Mouse (Mus musculus) left cerebral cortex, postnatal 14 days (tissue): ENCODE measurements around the gene Lpin2. TPM values are rescaled to one million over a fixed set of nuclear protein-coding genes. Genes with fewer than 3 reads are reported as not detected.

Experiments
- DNase-seq, 2 experiments: peaks; one replicate each; pipeline ENCODE4 v3.0.0; 2021 to 2022; ENCODE audit warnings: low spot score in 2 of 2, mixed read lengths in 1 of 2
- intact Hi-C: fragments of 180-260 bp; cut with DNase I; formaldehyde crosslinking; loops from one replicate; pipeline ENCODE4 v1.15.1; 2025
- long read RNA-seq, 2 experiments: library from polyadenylated mRNA; stranded (forward); transcript quantifications; one replicate each; pipeline ENCODE4 v2.0.0; 2021
- total RNA-seq, 2 experiments: library from RNA; stranded (reverse); gene quantifications; 2 replicates each; pipeline ENCODE4 v1.2.3; 2021

Gene Lpin2
- total RNA-seq = 10 to 100 TPM; 79.9 to 84.3 TPM
- long read RNA-seq, experiment 1, full-length matches to known transcripts = 1 of 32 reads
- long read RNA-seq, experiment 1, partial matches to known transcripts = 5 of 32 reads
- long read RNA-seq, experiment 1, other reads (novel, unspliced or antisense) = 26 of 32 reads
- long read RNA-seq, experiment 2, partial matches to known transcripts = 8 of 25 reads
- long read RNA-seq, experiment 2, other reads (novel, unspliced or antisense) = 17 of 25 reads

- intact Hi-C loops = loop anchor here (5.0 to 10.0 kb wide), 2 partner anchors 50 to 177 kb away; partner anchors contain the start of genes Myl12a and Myom1
- no peak for DNase-seq
Measured at GRCm38 (mm10) chr17:71182211-71182721, at the start of gene Lpin2. TSS of gene Lpin2 (plus strand) at chr17:71182560.

GRCm38 (mm10) chr17:71132856-71133439, 49.4 kb upstream of the Lpin2 start:
- DNase-seq = no peak
- intact Hi-C loops = loop anchor here (5.0 kb wide), 1 partner anchor 49 kb away; the partner anchor contains the start of gene Lpin2

- intact Hi-C loops = loop anchor here (5.0 kb wide), 1 partner anchor 48 kb away; the partner anchor contains the start of gene Lpin2
- DNase-seq = no peak
Measured at GRCm38 (mm10) chr17:71134441-71134955, 47.9 kb upstream of the Lpin2 start.

- intact Hi-C loops = no loop called here
- peak in 1 of 2 experiments; percentile 31 for DNase-seq
Measured at GRCm38 (mm10) chr17:71135108-71135507, 47.3 kb upstream of the Lpin2 start.

GRCm38 (mm10) chr17:71135866-71136265, 46.5 kb upstream of the Lpin2 start:
- no peak for DNase-seq
- intact Hi-C loops = no loop called here

- no peak for DNase-seq
- intact Hi-C loops = no loop called here
Measured at GRCm38 (mm10) chr17:71136384-71137333, 45.7 kb upstream of the Lpin2 start.

- DNase-seq = no peak
- intact Hi-C loops = no loop called here
Measured at GRCm38 (mm10) chr17:71137334-71137721, 45.0 kb upstream of the Lpin2 start.

GRCm38 (mm10) chr17:71142068-71142467, 40.3 kb upstream of the Lpin2 start:
- intact Hi-C loops = no loop called here
- DNase-seq = no peak

- DNase-seq = no peak
- intact Hi-C loops = no loop called here
Measured at GRCm38 (mm10) chr17:71143155-71143554, 39.2 kb upstream of the Lpin2 start.

GRCm38 (mm10) chr17:71144322-71145116, 37.8 kb upstream of the Lpin2 start:
- intact Hi-C loops = no loop called here
- DNase-seq = no peak

- intact Hi-C loops = no loop called here
- no peak for DNase-seq
Measured at GRCm38 (mm10) chr17:71145248-71145961, 37.0 kb upstream of the Lpin2 start.

GRCm38 (mm10) chr17:71153356-71153755, 29.0 kb upstream of the Lpin2 start:
- intact Hi-C loops = no loop called here
- DNase-seq = no peak

GRCm38 (mm10) chr17:71155271-71155670, 27.1 kb upstream of the Lpin2 start:
- intact Hi-C loops = no loop called here
- no peak for DNase-seq

- DNase-seq = no peak
- intact Hi-C loops = no loop called here
Measured at GRCm38 (mm10) chr17:71159152-71159567, 23.2 kb upstream of the Lpin2 start.

- DNase-seq = no peak
- intact Hi-C loops = no loop called here
Measured at GRCm38 (mm10) chr17:71159720-71160119, 22.6 kb upstream of the Lpin2 start.

- intact Hi-C loops = no loop called here
- no peak for DNase-seq
Measured at GRCm38 (mm10) chr17:71160244-71160995, 21.9 kb upstream of the Lpin2 start.

GRCm38 (mm10) chr17:71164991-71165390, 17.4 kb upstream of the Lpin2 start:
- DNase-seq = peak in 1 of 2 experiments; percentile 60
- intact Hi-C loops = no loop called here
